18 mouse cellular contexts compared by ENCODE assay signal in the genomic region with DNA sequence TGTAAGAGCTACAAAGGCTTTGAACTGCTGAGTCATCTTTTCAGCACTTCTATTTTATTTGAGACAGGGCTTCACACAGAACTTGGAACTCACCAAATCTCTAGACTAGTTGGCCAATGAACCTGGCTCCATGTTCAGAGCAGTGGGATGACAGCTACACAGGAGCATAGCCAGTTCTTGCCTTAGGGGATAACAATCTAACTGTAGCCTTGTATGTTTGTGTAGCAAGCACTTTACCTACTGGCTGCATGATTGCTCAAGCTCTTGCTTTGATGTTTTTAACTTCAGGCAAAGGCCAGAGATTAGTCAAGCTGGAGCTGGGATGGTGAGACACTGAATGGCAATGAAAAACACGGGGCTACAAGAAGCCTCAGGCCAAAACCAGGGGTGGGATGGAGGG.
DNase-seq lines count a peak whose midpoint lies in the region; ATAC-seq and TF ChIP-seq lines count a peak whose summit lies in the region.
"Had no signal": no experiment of that assay in that cellular context is flagged by ENCODE, and none has a peak within 500 bp of the region (broad histone marks: within the 10 kb centered on the region; RNA-seq: fewer than 3 reads in every experiment).

No protein-coding gene starts in this region.

- no peaks in the 10 kb centered on the region for H3K27me3 ChIP-seq in liver, embryonic 15.5 days
- no peaks in the 10 kb centered on the region for H3K27me3 ChIP-seq in liver, embryonic 12.5 days (replicated peaks)
- H3K27me3 ChIP-seq: embryonic facial prominence, embryonic 12.5 days; forebrain, embryonic 12.5 days; heart, embryonic 12.5 days; Patski had no signal

- 18% methylated on average over 1 of the region's 1 CpGs for WGBS in liver, embryonic 15.5 days (ENCODE audit: insufficient replicate concordance)
- 19% methylated on average over 1 of the region's 1 CpGs for WGBS in liver, embryonic 12.5 days (ENCODE audit: insufficient replicate concordance)

- in situ Hi-C loops in ES-E14 (cut with MboI; ENCODE audit: low sequenced_read_pairs in 2 of 2, unreplicated experiment in 2 of 2): no loop called here

- no peaks in the 10 kb centered on the region for H3K9me3 ChIP-seq in liver, embryonic 15.5 days (replicated peaks)
- no peaks in the 10 kb centered on the region for H3K9me3 ChIP-seq in liver, embryonic 12.5 days (replicated peaks)
- H3K9me3 ChIP-seq in ES-E14 (ENCODE audit: control insufficient read depth, insufficient read depth, low read depth, low read length): no peaks in the 10 kb centered on the region
- H3K9me3 ChIP-seq: embryonic facial prominence, embryonic 12.5 days; forebrain, embryonic 12.5 days; heart, embryonic 12.5 days; hindbrain, embryonic 10.5 days had no signal

- no peak overlapping the region for H3K27ac ChIP-seq in liver, embryonic 15.5 days (replicated peaks)
- no peak overlapping the region for H3K27ac ChIP-seq in liver, embryonic 12.5 days
- no peak overlapping the region for H3K27ac ChIP-seq in ES-E14 (ENCODE audit: insufficient read depth, low read depth, low read length, poor library complexity, severe bottlenecking)
- H3K27ac ChIP-seq: embryonic facial prominence, embryonic 12.5 days; forebrain, embryonic 12.5 days; hindbrain, embryonic 14.5 days had no signal

- ATAC-seq in liver, embryonic 15.5 days (ENCODE audit: insufficient read depth): 0 out of 2 replicates have a peak, but pooled peaks have one; percentile 22
- ATAC-seq in liver, embryonic 12.5 days: no peak
- ATAC-seq: forebrain, embryonic 16.5 days; Patski had no signal

- H3K9ac ChIP-seq in liver, embryonic 15.5 days: no peak overlapping the region
- H3K9ac ChIP-seq in liver, embryonic 12.5 days: no peak overlapping the region
- H3K9ac ChIP-seq in ES-E14 (ENCODE audit: insufficient read depth, low read depth, low read length, poor library complexity, severe bottlenecking): no peak overlapping the region
- H3K9ac ChIP-seq: embryonic facial prominence, embryonic 12.5 days; forebrain, embryonic 12.5 days; heart, embryonic 12.5 days; hindbrain, embryonic 14.5 days had no signal

- no peaks in the 10 kb centered on the region for H3K36me3 ChIP-seq in liver, embryonic 15.5 days (replicated peaks)
- no peaks in the 10 kb centered on the region for H3K36me3 ChIP-seq in liver, embryonic 12.5 days
- no peaks in the 10 kb centered on the region for H3K36me3 ChIP-seq in ES-E14 (ENCODE audit: control insufficient read depth, insufficient read depth, low read length, poor library complexity, severe bottlenecking)
- H3K36me3 ChIP-seq: embryonic facial prominence, embryonic 12.5 days; forebrain, embryonic 12.5 days; heart, embryonic 12.5 days; hindbrain, embryonic 10.5 days had no signal

- H3K4me2 ChIP-seq in liver, embryonic 15.5 days: no peak overlapping the region
- no peak overlapping the region for H3K4me2 ChIP-seq in liver, embryonic 12.5 days
- H3K4me2 ChIP-seq: embryonic facial prominence, embryonic 12.5 days; forebrain, embryonic 12.5 days; heart, embryonic 12.5 days; hindbrain, embryonic 14.5 days had no signal

- no peaks in the 10 kb centered on the region for H3K4me1 ChIP-seq in liver, embryonic 15.5 days (replicated peaks)
- no peaks in the 10 kb centered on the region for H3K4me1 ChIP-seq in liver, embryonic 12.5 days
- H3K4me1 ChIP-seq in ES-E14 (ENCODE audit: control insufficient read depth in 2 of 2, insufficient read depth in 2 of 2, low read length in 2 of 2, poor library complexity in 1 of 2): peaks cover 5 to 7% of the 10 kb centered on the region in 2 experiments; a peak in 3 of 4 replicates
- H3K4me1 ChIP-seq: embryonic facial prominence, embryonic 12.5 days; heart, embryonic 12.5 days had no signal

- H3K4me3 ChIP-seq in liver, embryonic 15.5 days (replicated peaks): no peak overlapping the region
- H3K4me3 ChIP-seq in liver, embryonic 12.5 days: no peak overlapping the region
- no peak overlapping the region for H3K4me3 ChIP-seq in ES-E14 (ENCODE audit: insufficient read depth in 1 of 2, low read depth in 1 of 2, low read length in 2 of 2, poor library complexity in 1 of 2, severe bottlenecking in 1 of 2)
- H3K4me3 ChIP-seq: embryonic facial prominence, embryonic 12.5 days; forebrain, embryonic 12.5 days; heart, embryonic 12.5 days; hindbrain, embryonic 10.5 days had no signal

- DNase-seq in ES-E14 (ENCODE audit: low read depth, low spot score): no peak
- DNase-seq in gonadal fat pad, adult 2 months (ENCODE audit: low read depth): peak; percentile 40
- no peak for DNase-seq in layer of hippocampus, adult 18-20 months (ENCODE audit: low spot score in 2 of 2)
- DNase-seq in layer of hippocampus, postnatal 25 days (ENCODE audit: extremely low spot score in 1 of 2, low spot score in 1 of 2): no peak
- DNase-seq: adrenal gland, adult 8-10 months; cerebellum, adult 11-12 months; cerebellum, adult 9-10 months; cerebellum, postnatal 25 days; gastrocnemius, postnatal 14 days had no signal

TF ChIP-seq in ES-E14, 5 proteins besides CTCF, POLR2A, EP300 and RAD21:
- TF ChIP-seq MAFK (IDR thresholded peaks at IDR 0.05; ENCODE audit: insufficient read depth, low read depth, low read length) (peak; percentile 71), CHD2 (IDR thresholded peaks at IDR 0.05; ENCODE audit: low read depth, low read length) (no peak)
